15 mouse cellular contexts compared by ENCODE assay signal in the genomic region with DNA sequence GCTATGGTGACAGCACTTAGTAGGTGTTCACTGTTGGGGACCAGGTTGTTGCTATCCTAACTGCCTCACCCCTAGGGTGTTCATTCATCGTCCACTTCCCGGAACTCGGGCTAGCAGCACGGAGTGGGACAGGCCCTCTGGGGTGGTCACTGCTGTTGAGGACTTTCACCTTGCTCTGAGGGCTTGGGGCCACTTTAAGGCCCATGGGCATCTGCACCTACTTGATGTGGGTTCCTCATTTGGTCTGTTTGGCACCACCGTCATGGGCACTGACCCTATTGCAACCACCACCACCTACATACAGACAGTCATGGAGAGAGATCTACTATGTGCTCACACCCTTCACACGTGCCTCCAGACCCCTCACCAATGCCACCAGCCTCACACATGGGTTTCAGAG. TPM values are rescaled to one million over a fixed set of nuclear protein-coding genes. Genes with fewer than 3 reads are reported as not detected.
DNase-seq lines count a peak whose midpoint lies in the region; ATAC-seq and TF ChIP-seq lines count a peak whose summit lies in the region.
"Had no signal": no experiment of that assay in that cellular context is flagged by ENCODE, and none has a peak within 500 bp of the region (broad histone marks: within the 10 kb centered on the region; RNA-seq: fewer than 3 reads in every experiment).

No protein-coding gene starts in this region.

- H3K4me1 ChIP-seq in kidney, postnatal 0 days (replicated peaks; ENCODE audit: insufficient read depth, low read length) = peaks cover 46% of the 10 kb centered on the region
- peaks cover 57% of the 10 kb centered on the region for H3K4me1 ChIP-seq in heart, postnatal 0 days (ENCODE audit: control insufficient read depth, insufficient read depth)
- H3K4me1 ChIP-seq in stomach, embryonic 14.5 days (ENCODE audit: control insufficient read depth, insufficient read depth, low read length) = peaks cover 48% of the 10 kb centered on the region

- 89% methylated on average over 6 of the region's 6 CpGs for WGBS in kidney, postnatal 0 days
- 78% methylated on average over 6 of the region's 6 CpGs for WGBS in heart, postnatal 0 days
- 79% methylated on average over 6 of the region's 6 CpGs for WGBS in stomach, embryonic 14.5 days

- intact Hi-C loops in heart, postnatal 36 days (cut with DNase I) = loop anchor here (2.0 kb wide), 1 partner anchor 16 kb away; no protein-coding TSS in a partner anchor

- no peak for ATAC-seq in kidney, postnatal 0 days (replicated peaks; ENCODE audit: low FRiP score, low read depth)
- no peak for ATAC-seq in heart, postnatal 0 days (ENCODE audit: insufficient read depth, low read depth)
- no peak for ATAC-seq in stomach, embryonic 14.5 days (ENCODE audit: insufficient number of reproducible peaks, insufficient read depth, low FRiP score, low read depth)

- peaks cover 30% of the 10 kb centered on the region for H3K36me3 ChIP-seq in kidney, postnatal 0 days (ENCODE audit: insufficient read depth, low read length)
- H3K36me3 ChIP-seq in heart, postnatal 0 days (replicated peaks; ENCODE audit: control insufficient read depth, insufficient read depth, low read length) = peaks cover 42% of the 10 kb centered on the region
- H3K36me3 ChIP-seq in stomach, embryonic 14.5 days (ENCODE audit: control insufficient read depth, insufficient read depth, low read length) = peaks cover 31% of the 10 kb centered on the region

- H3K9ac ChIP-seq in kidney, postnatal 0 days (ENCODE audit: low read depth, low read length) = 0 out of 2 replicates have a peak overlapping the region, but pooled peaks have one; percentile 23
- H3K9ac ChIP-seq in heart, postnatal 0 days (replicated peaks; ENCODE audit: low read depth, low read length) = no peak overlapping the region
- no peak overlapping the region for H3K9ac ChIP-seq in stomach, embryonic 14.5 days (replicated peaks; ENCODE audit: low read depth, low read length)
- H3K9ac ChIP-seq: liver, embryonic 13.5 days had no signal

- no peak overlapping the region for H3K4me3 ChIP-seq in kidney, postnatal 0 days (replicated peaks; ENCODE audit: low read depth, low read length)
- H3K4me3 ChIP-seq in heart, postnatal 0 days (ENCODE audit: low read depth, low read length) = no peak overlapping the region
- H3K4me3 ChIP-seq in stomach, embryonic 14.5 days (ENCODE audit: low read depth, low read length) = no peak overlapping the region
- no peak overlapping the region for H3K4me3 ChIP-seq in layer of hippocampus, adult 2 months
- H3K4me3 ChIP-seq: liver, embryonic 13.5 days had no signal

- peak overlapping the region; percentile 84 for H3K27ac ChIP-seq in kidney, postnatal 0 days
- H3K27ac ChIP-seq in heart, postnatal 0 days (ENCODE audit: low read depth) = peak overlapping the region; percentile 88
- peak overlapping the region; percentile 90 for H3K27ac ChIP-seq in stomach, embryonic 14.5 days (ENCODE audit: low read length)
- H3K27ac ChIP-seq in layer of hippocampus, adult 2 months = no peak overlapping the region
- H3K27ac ChIP-seq: liver, embryonic 13.5 days had no signal

- TF ChIP-seq EP300 in heart, postnatal 0 days (IDR thresholded peaks at IDR 0.05; ENCODE audit: low read depth) = no peak

- no peak for TF ChIP-seq CTCF in kidney, postnatal 0 days (IDR thresholded peaks at IDR 0.05; ENCODE audit: low read depth)
- no peak for TF ChIP-seq CTCF in heart, postnatal 0 days (IDR thresholded peaks at IDR 0.05; ENCODE audit: low read depth)
- TF ChIP-seq CTCF in layer of hippocampus, adult 2 months (conservative IDR thresholded peaks at IDR 0.05) = no peak

- H3K27me3 ChIP-seq in kidney, postnatal 0 days (ENCODE audit: insufficient read depth, low read length) = no peaks in the 10 kb centered on the region
- H3K27me3 ChIP-seq in heart, postnatal 0 days (ENCODE audit: control insufficient read depth, insufficient read depth, low read length) = no peaks in the 10 kb centered on the region
- no peaks in the 10 kb centered on the region for H3K27me3 ChIP-seq in stomach, embryonic 14.5 days (ENCODE audit: control insufficient read depth, insufficient read depth, low read length)
- H3K27me3 ChIP-seq: liver, embryonic 13.5 days had no signal

- no peak overlapping the region for H3K4me2 ChIP-seq in kidney, postnatal 0 days (ENCODE audit: low read length)
- no peak overlapping the region for H3K4me2 ChIP-seq in heart, postnatal 0 days (ENCODE audit: low read depth, low read length)
- 0 out of 2 replicates have a peak overlapping the region, but pooled peaks have one; percentile 6 for H3K4me2 ChIP-seq in stomach, embryonic 14.5 days (replicated peaks; ENCODE audit: low read depth, low read length)
- H3K4me2 ChIP-seq: liver, embryonic 13.5 days had no signal

- no peaks in the 10 kb centered on the region for H3K9me3 ChIP-seq in kidney, postnatal 0 days (replicated peaks; ENCODE audit: low read length)
- no peaks in the 10 kb centered on the region for H3K9me3 ChIP-seq in heart, postnatal 0 days (replicated peaks; ENCODE audit: control insufficient read depth, low read length)
- no peaks in the 10 kb centered on the region for H3K9me3 ChIP-seq in stomach, embryonic 14.5 days (ENCODE audit: control insufficient read depth, low read depth, low read length)
- H3K9me3 ChIP-seq: liver, embryonic 13.5 days had no signal

- DNase-seq in heart, adult 11 months = peak; percentile 96
- DNase-seq in heart, postnatal 36 days = no peak
- DNase-seq in kidney, postnatal 0 days (ENCODE audit: low spot score) = no peak
- no peak for DNase-seq in kidney, postnatal 36 days
- DNase-seq in heart, postnatal 0 days (ENCODE audit: low spot score) = no peak
- no peak for DNase-seq in right cerebral cortex, postnatal 25 days
- DNase-seq in layer of hippocampus, adult 2 months (ENCODE audit: low spot score in 2 of 2) = no peak
- DNase-seq: cerebellum, postnatal 36 days; liver, embryonic 13.5 days had no signal

RNA-seq across cellular contexts. Expression of a gene that starts 10.5 kb away (rescaled TPM):
- 100 to 1,000 TPM; 252 to 272 TPM for total RNA-seq in heart, postnatal 36 days (2021)
- 119 and 129 TPM in 2 replicates for polyA plus RNA-seq in kidney, postnatal 0 days (2015; fragmentation: Nextera tagmentation; extraction: Ambion mirVana)
- total RNA-seq in heart, postnatal 0 days (2014; rRNA removed; ENCODE audit: low replicate concordance) = 319 and 341 TPM in 2 replicates
- 135 and 142 TPM in 2 replicates for polyA plus RNA-seq in heart, postnatal 0 days (2015; fragmentation: Nextera tagmentation; extraction: Ambion mirVana)
- polyA plus RNA-seq in stomach, embryonic 14.5 days (2014; fragmentation: Nextera tagmentation; extraction: Ambion mirVana) = 131 and 139 TPM in 2 replicates
- 10 to 100 TPM; 34.1 to 35.6 TPM for total RNA-seq in layer of hippocampus, adult 2 months (2021)

RNA-seq across cellular contexts. Expression of a gene that starts 27.5 kb away (rescaled TPM):
- total RNA-seq in heart, postnatal 36 days (2021) = 10 to 100 TPM; 16.3 to 18.2 TPM
- 51.4 and 54.5 TPM in 2 replicates for polyA plus RNA-seq in kidney, postnatal 0 days (2015; fragmentation: Nextera tagmentation; extraction: Ambion mirVana)
- total RNA-seq in heart, postnatal 0 days (2014; rRNA removed; ENCODE audit: low replicate concordance) = 58.0 and 66.1 TPM in 2 replicates
- polyA plus RNA-seq in heart, postnatal 0 days (2015; fragmentation: Nextera tagmentation; extraction: Ambion mirVana) = 39.3 and 42.9 TPM in 2 replicates
- polyA plus RNA-seq in stomach, embryonic 14.5 days (2014; fragmentation: Nextera tagmentation; extraction: Ambion mirVana) = 68.0 and 68.9 TPM in 2 replicates
- total RNA-seq in layer of hippocampus, adult 2 months (2021) = 1 to 10 TPM; 9.4 to 9.5 TPM
- total RNA-seq: granulocyte monocyte progenitor cell, adult 5-6 weeks had no signal

RNA-seq across cellular contexts. Expression of a gene that starts 28.4 kb away (rescaled TPM):
- total RNA-seq in heart, postnatal 36 days (2021) = 10 to 100 TPM; 12.9 to 13.4 TPM
- 108 and 122 TPM in 2 replicates for polyA plus RNA-seq in kidney, postnatal 0 days (2015; fragmentation: Nextera tagmentation; extraction: Ambion mirVana)
- 106 and 114 TPM in 2 replicates for total RNA-seq in heart, postnatal 0 days (2014; rRNA removed; ENCODE audit: low replicate concordance)
- 93.0 and 95.9 TPM in 2 replicates for polyA plus RNA-seq in heart, postnatal 0 days (2015; fragmentation: Nextera tagmentation; extraction: Ambion mirVana)
- 106 and 108 TPM in 2 replicates for polyA plus RNA-seq in stomach, embryonic 14.5 days (2014; fragmentation: Nextera tagmentation; extraction: Ambion mirVana)
- total RNA-seq in layer of hippocampus, adult 2 months (2021) = 1 to 10 TPM; 4.4 to 5.8 TPM
- total RNA-seq: granulocyte monocyte progenitor cell, adult 5-6 weeks had no signal

RNA-seq across cellular contexts. Expression of a gene that starts 31.2 kb away (rescaled TPM):
- total RNA-seq in heart, postnatal 36 days (2021) = 1 to 10 TPM; 1.6 to 1.8 TPM
- polyA plus RNA-seq in kidney, postnatal 0 days (2015; fragmentation: Nextera tagmentation; extraction: Ambion mirVana) = 13.8 and 15.7 TPM in 2 replicates
- 3.5 and 5.7 TPM in 2 replicates for total RNA-seq in heart, postnatal 0 days (2014; rRNA removed; ENCODE audit: low replicate concordance)
- 2.0 TPM in 2 replicates for polyA plus RNA-seq in heart, postnatal 0 days (2015; fragmentation: Nextera tagmentation; extraction: Ambion mirVana)
- 10.8 and 12.3 TPM in 2 replicates for polyA plus RNA-seq in stomach, embryonic 14.5 days (2014; fragmentation: Nextera tagmentation; extraction: Ambion mirVana)
- 100 to 1,000 TPM; 169 to 174 TPM for total RNA-seq in layer of hippocampus, adult 2 months (2021)
- total RNA-seq: granulocyte monocyte progenitor cell, adult 5-6 weeks had no signal

RNA-seq across cellular contexts. Expression of a gene that starts 52.9 kb away (rescaled TPM):
- not detected for total RNA-seq in heart, postnatal 36 days (2021)
- not detected in 2 replicates for polyA plus RNA-seq in kidney, postnatal 0 days (2015; fragmentation: Nextera tagmentation; extraction: Ambion mirVana)
- total RNA-seq in heart, postnatal 0 days (2014; rRNA removed; ENCODE audit: low replicate concordance) = not detected in 2 replicates
- polyA plus RNA-seq in heart, postnatal 0 days (2015; fragmentation: Nextera tagmentation; extraction: Ambion mirVana) = not detected in 2 replicates
- polyA plus RNA-seq in stomach, embryonic 14.5 days (2014; fragmentation: Nextera tagmentation; extraction: Ambion mirVana) = 6.9 and 13.2 TPM in 2 replicates
- not detected for total RNA-seq in layer of hippocampus, adult 2 months (2021)
- total RNA-seq: adrenal gland, adult 18-20 months; granulocyte monocyte progenitor cell, adult 5-6 weeks; left cerebral cortex, adult 18-20 months had no signal
- polyA plus RNA-seq: frontal cortex, adult 2 months; liver, embryonic 13.5 days; spleen, adult 2 months had no signal
